Mouse (Mus musculus): ENCODE data around the gene Ankrd13b. TPM values are rescaled to one million over a fixed set of nuclear protein-coding genes. Genes with fewer than 3 reads are reported as not detected.

Ankrd13b gene
- polyA plus RNA-seq, 1 experiment: 140 TPM

Other genes with a start within 250 kb of the Ankrd13b start
- 130 and 142 TPM in 2 replicates for gene Coro6, start 27.3 kb downstream of the Ankrd13b start, polyA plus RNA-seq (2012; rRNA removed)
- 196 and 197 TPM in 2 replicates for gene Git1, start 3.9 kb upstream of the Ankrd13b start, polyA plus RNA-seq (2012; rRNA removed)
- 0.48 and 0.66 TPM in 2 replicates for gene Abhd15, start 25.4 kb upstream of the Ankrd13b start, polyA plus RNA-seq (2012; rRNA removed)
- gene Trp53i13, start 26.3 kb upstream of the Ankrd13b start, polyA plus RNA-seq (2012; rRNA removed): 7.5 and 8.6 TPM in 2 replicates
- gene Gm10392, start 29.5 kb upstream of the Ankrd13b start, polyA plus RNA-seq (2012; rRNA removed): not detected in 2 replicates
- gene Taok1, start 118.1 kb upstream of the Ankrd13b start, polyA plus RNA-seq (2012; rRNA removed): 30.8 and 32.5 TPM in 2 replicates
- 15.6 and 16.6 TPM in 2 replicates for gene Nufip2, start 196.5 kb upstream of the Ankrd13b start, polyA plus RNA-seq (2012; rRNA removed)
- gene Cryba1, start 235.6 kb upstream of the Ankrd13b start, polyA plus RNA-seq (2012; rRNA removed): 0.16 TPM in 1 of 2 replicates, not detected in the other

Data from frontal cortex, adult 2 months (tissue).